ENCODE assay signal across 9 mouse cellular contexts in genomic region chr3:107695219-107695947, GRCm38 (mm10). TPM values are rescaled to one million over a fixed set of nuclear protein-coding genes. Genes with fewer than 3 reads are reported as not detected.
DNase-seq lines count a peak whose midpoint lies in the region; ATAC-seq and TF ChIP-seq lines count a peak whose summit lies in the region.
"Had no signal": no experiment of that assay in that cellular context is flagged by ENCODE, and none has a peak within 500 bp of the region (broad histone marks: within the 10 kb centered on the region; RNA-seq: fewer than 3 reads in every experiment).

No protein-coding gene starts in this region.

- peak overlapping the region; percentile 78; the same call in 1 of the 2 replicates for H3K27ac ChIP-seq in spleen, adult 2 months (ENCODE audit: insufficient read depth, low read length)
- H3K27ac ChIP-seq in heart, embryonic 16.5 days (ENCODE audit: low read length) = peak overlapping the region; percentile 95

- no peaks in the 10 kb centered on the region for H3K36me3 ChIP-seq in spleen, adult 2 months (ENCODE audit: control insufficient read depth, insufficient read depth, low read length)
- no peaks in the 10 kb centered on the region for H3K36me3 ChIP-seq in heart, embryonic 16.5 days (ENCODE audit: control insufficient read depth, insufficient read depth)

- 7% methylated on average over 16 of the region's 16 CpGs for WGBS in spleen, adult 2 months
- WGBS in heart, embryonic 16.5 days = 5% methylated on average over 16 of the region's 16 CpGs

- H3K9ac ChIP-seq in heart, embryonic 16.5 days (ENCODE audit: low read length) = peak overlapping the region; percentile 87

- TF ChIP-seq POLR2A in spleen, adult 2 months (IDR thresholded peaks at IDR 0.05; ENCODE audit: low read depth, low read length) = no peak

- H3K9me3 ChIP-seq in heart, embryonic 16.5 days (replicated peaks; ENCODE audit: control insufficient read depth, low read length) = no peaks in the 10 kb centered on the region

- H3K4me1 ChIP-seq in spleen, adult 2 months (ENCODE audit: control insufficient read depth, insufficient read depth, insufficient read length) = peaks cover 7% of the 10 kb centered on the region
- H3K4me1 ChIP-seq in heart, embryonic 16.5 days (ENCODE audit: control insufficient read depth, insufficient read depth, low read length) = peaks cover 40% of the 10 kb centered on the region

- peak; percentile 20 to 37 for DNase-seq in frontal cortex, adult 2 months (ENCODE audit: extremely low spot score in 1 of 2, low spot score in 1 of 2)
- DNase-seq in frontal cortex, postnatal 10 days (ENCODE audit: low spot score in 2 of 2) = no peak
- no peak for DNase-seq in spleen, adult 2 months (ENCODE audit: low read depth in 1 of 2, low spot score in 2 of 2)
- no peak for DNase-seq in spleen, adult 18-20 months
- peak; percentile 49 for DNase-seq in mesoderm, embryonic 11.5 days (ENCODE audit: low read depth, low spot score)
- DNase-seq in gastrocnemius, postnatal 14 days = no peak
- no peak for DNase-seq in urinary bladder, postnatal 14 days (ENCODE audit: low spot score)

- H3K27me3 ChIP-seq in spleen, adult 2 months (ENCODE audit: control insufficient read depth, insufficient read depth, low read length) = no peaks in the 10 kb centered on the region
- H3K27me3 ChIP-seq in heart, embryonic 16.5 days (ENCODE audit: control insufficient read depth, insufficient read depth, low read length) = peaks cover 2% of the 10 kb centered on the region; the same call in 1 of the 2 replicates
- H3K27me3 ChIP-seq: Patski had no signal

- TF ChIP-seq CTCF in spleen, adult 2 months (IDR thresholded peaks at IDR 0.05; ENCODE audit: extremely low read depth, insufficient read depth, insufficient read length, insufficient replicate concordance) = no peak

- peak overlapping the region; percentile 76 for H3K4me3 ChIP-seq in spleen, adult 2 months (ENCODE audit: extremely low read depth, insufficient read depth, insufficient read length)
- H3K4me3 ChIP-seq in heart, embryonic 16.5 days (ENCODE audit: low read length) = peak overlapping the region; percentile 70

- intact Hi-C loops in gastrocnemius, postnatal 14 days (cut with DNase I; ENCODE audit: low total_unique reads) = no loop called here

- ATAC-seq in heart, embryonic 16.5 days (replicated peaks; ENCODE audit: extremely low read depth, insufficient read depth, low FRiP score) = 0 out of 2 replicates have a peak, but pooled peaks have one; percentile 1

- peak overlapping the region; percentile 68 for H3K4me2 ChIP-seq in heart, embryonic 16.5 days (ENCODE audit: low read depth, low read length)

RNA-seq across cellular contexts. Expression of gene Ahcyl1, which starts 1.0 kb away (rescaled TPM):
- polyA plus RNA-seq in frontal cortex, adult 2 months (2012; rRNA removed) = 321 TPM in 2 replicates
- polyA plus RNA-seq in spleen, adult 2 months (2012; rRNA removed) = 22.7 and 23.9 TPM in 2 replicates
- 51.9 and 53.2 TPM in 2 replicates for polyA plus RNA-seq in heart, embryonic 16.5 days (2015; fragmentation: Nextera tagmentation; extraction: Ambion mirVana)
- 10 to 100 TPM; 37.5 to 38.9 TPM for total RNA-seq in gastrocnemius, postnatal 14 days (2021)

Comparison
In these comparisons a context has a peak if more than half of its experiments do, and no peak if none do; other contexts are left out.
1. DNase-seq: peak in frontal cortex, adult 2 months (2 of 2) and mesoderm, embryonic 11.5 days (single experiment); none in frontal cortex, postnatal 10 days (0 of 2), spleen, adult 2 months (0 of 2), spleen, adult 18-20 months (0 of 2), gastrocnemius, postnatal 14 days (single experiment) and urinary bladder, postnatal 14 days (single experiment).